Mouse (Mus musculus) layer of hippocampus, postnatal 25 days (tissue): ENCODE measurements around the gene Rell1. TPM values are rescaled to one million over a fixed set of nuclear protein-coding genes. Genes with fewer than 3 reads are reported as not detected.

Experiments used
- DNase-seq, 2 experiments: peaks; one replicate each; pipeline ENCODE4 v3.0.0; 2022; ENCODE audit warnings: mixed read lengths in 2 of 2, low spot score in 1 of 2; ENCODE audit errors: extremely low spot score in 1 of 2
- total RNA-seq, 2 experiments: library from RNA; stranded (reverse); gene quantifications; 2 replicates each; pipeline ENCODE4 v1.2.3; 2021

Rell1 gene
- total RNA-seq, 2 experiments from 2014 or later: 11.3 to 13.1 TPM

GRCm38 (mm10) chr5:63953401-63954032 is 15.2 kb downstream of the Rell1 start:
- DNase-seq: no peak

GRCm38 (mm10) chr5:63952039-63952438 is 16.7 kb downstream of the Rell1 start:
- no peak for DNase-seq

- DNase-seq: no peak
These were observed 17.2 kb downstream of the Rell1 start for GRCm38 (mm10) chr5:63951421-63951911.

GRCm38 (mm10) chr5:63949195-63949594 is 19.5 kb downstream of the Rell1 start:
- no peak for DNase-seq

GRCm38 (mm10) chr5:63947526-63947925 is 21.2 kb downstream of the Rell1 start:
- no peak for DNase-seq

GRCm38 (mm10) chr5:63943291-63943690 is 25.4 kb downstream of the Rell1 start:
- DNase-seq: no peak

- no peak for DNase-seq
These were observed 26.8 kb downstream of the Rell1 start for GRCm38 (mm10) chr5:63941891-63942290.

GRCm38 (mm10) chr5:63938575-63938974 is 30.1 kb downstream of the Rell1 start:
- no peak for DNase-seq

GRCm38 (mm10) chr5:63936740-63937139 is 32.0 kb downstream of the Rell1 start:
- no peak for DNase-seq

- DNase-seq: no peak
These were observed 33.1 kb downstream of the Rell1 start for GRCm38 (mm10) chr5:63935581-63935980.

- DNase-seq: no peak
These were observed 35.9 kb downstream of the Rell1 start for GRCm38 (mm10) chr5:63932829-63933228.

- DNase-seq: no peak
These were observed 37.8 kb downstream of the Rell1 start for GRCm38 (mm10) chr5:63930824-63931358.

GRCm38 (mm10) chr5:63925035-63925628 is 43.6 kb downstream of the Rell1 start:
- no peak for DNase-seq

GRCm38 (mm10) chr5:63923305-63924025 is 45.2 kb downstream of the Rell1 start:
- no peak for DNase-seq

- DNase-seq: no peak
These were observed 50.5 kb downstream of the Rell1 start for GRCm38 (mm10) chr5:63918201-63918600.

GRCm38 (mm10) chr5:63916457-63917139 is 52.1 kb downstream of the Rell1 start:
- DNase-seq: no peak

GRCm38 (mm10) chr5:63914896-63915295 is 53.8 kb downstream of the Rell1 start:
- no peak for DNase-seq

GRCm38 (mm10) chr5:63910171-63910960 is 58.3 kb downstream of the Rell1 start:
- DNase-seq: no peak

GRCm38 (mm10) chr5:63907513-63907912 is 61.2 kb downstream of the Rell1 start:
- DNase-seq: no peak
